Comparison of ENCODE assay signal across 28 mouse cellular contexts in the genomic region with DNA sequence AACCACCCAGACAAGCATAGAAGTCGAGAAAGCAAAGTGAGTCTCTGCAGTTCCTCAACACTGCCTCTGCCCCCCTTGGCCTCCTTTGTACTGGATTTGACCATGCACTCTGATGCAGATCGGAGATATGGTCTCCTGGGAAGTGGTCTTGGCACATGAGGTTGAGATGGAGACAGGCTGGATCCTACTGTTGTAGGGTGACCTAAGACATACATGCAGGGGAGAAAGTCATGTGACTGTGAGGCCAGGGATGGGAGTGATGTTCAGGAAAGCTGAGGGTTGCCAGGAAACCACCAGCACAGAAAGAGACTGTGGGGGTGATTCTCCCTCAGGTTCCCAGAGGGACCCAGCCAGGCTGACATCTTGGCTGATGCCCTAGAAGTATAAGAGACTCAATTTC.
DNase-seq lines count a peak whose midpoint lies in the region; ATAC-seq and TF ChIP-seq lines count a peak whose summit lies in the region.
"Had no signal": no experiment of that assay in that cellular context is flagged by ENCODE, and none has a peak within 500 bp of the region (broad histone marks: within the 10 kb centered on the region; RNA-seq: fewer than 3 reads in every experiment).

No protein-coding gene starts in this region.

- no peak for TF ChIP-seq CTCF in hindbrain, postnatal 0 days (IDR thresholded peaks at IDR 0.05; ENCODE audit: low read depth)
- TF ChIP-seq CTCF in thymus, adult 2 months (IDR thresholded peaks at IDR 0.05; ENCODE audit: borderline replicate concordance, control insufficient read depth, extremely low read depth, insufficient read depth, low read length, poor library complexity): no peak

- no peak overlapping the region for H3K9ac ChIP-seq in heart, embryonic 13.5 days
- no peak overlapping the region for H3K9ac ChIP-seq in hindbrain, postnatal 0 days (replicated peaks; ENCODE audit: low read length)
- H3K9ac ChIP-seq: embryonic facial prominence, embryonic 13.5 days; forebrain, embryonic 12.5 days; forebrain, postnatal 0 days; hindbrain, embryonic 12.5 days; limb, embryonic 12.5 days; liver, embryonic 15.5 days; lung, embryonic 14.5 days; neural tube, embryonic 12.5 days had no signal

- no peaks in the 10 kb centered on the region for H3K27me3 ChIP-seq in heart, embryonic 13.5 days (replicated peaks)
- H3K27me3 ChIP-seq in hindbrain, embryonic 10.5 days (ENCODE audit: insufficient read depth, poor library complexity, severe bottlenecking): no peaks in the 10 kb centered on the region
- no peaks in the 10 kb centered on the region for H3K27me3 ChIP-seq in hindbrain, postnatal 0 days (ENCODE audit: insufficient read depth, low read length)
- no peaks in the 10 kb centered on the region for H3K27me3 ChIP-seq in thymus, adult 2 months (ENCODE audit: control insufficient read depth, insufficient read depth, low read length)
- H3K27me3 ChIP-seq: embryonic facial prominence, embryonic 13.5 days; forebrain, embryonic 12.5 days; hindbrain, embryonic 12.5 days; limb, embryonic 12.5 days; liver, embryonic 15.5 days; neural tube, embryonic 12.5 days had no signal

- TF ChIP-seq POLR2A in thymus, adult 2 months (IDR thresholded peaks at IDR 0.05; ENCODE audit: control insufficient read depth, extremely low read depth, insufficient read depth, low read length, poor library complexity): no peak

- no peak for DNase-seq in heart, postnatal 4 days
- DNase-seq in hindbrain, embryonic 10.5 days (ENCODE audit: low spot score): no peak
- DNase-seq in hindbrain, postnatal 0 days (ENCODE audit: low spot score): no peak
- DNase-seq in 3T3-L1 (ENCODE audit: low read depth, low spot score) (peak; percentile 59), MN1 (ENCODE audit: low spot score) (peak; percentile 74)
- no peak for DNase-seq in cerebellum, postnatal 36 days
- no peak for DNase-seq in thymus, adult 2 months
- DNase-seq: adrenal gland, postnatal 25 days; cerebellum, adult 11-12 months; cerebellum, adult 9-11 months; forebrain, postnatal 0 days; kidney, postnatal 14 days; lung, embryonic 14.5 days; lung, postnatal 14 days; midbrain, embryonic 14.5 days; right cerebral cortex, postnatal 4 days; thymus, adult 18-20 months; thymus, postnatal 36 days had no signal

- no peaks in the 10 kb centered on the region for H3K36me3 ChIP-seq in heart, embryonic 13.5 days
- no peaks in the 10 kb centered on the region for H3K36me3 ChIP-seq in hindbrain, embryonic 10.5 days
- no peaks in the 10 kb centered on the region for H3K36me3 ChIP-seq in hindbrain, postnatal 0 days (ENCODE audit: insufficient read depth, low read length)
- no peaks in the 10 kb centered on the region for H3K36me3 ChIP-seq in thymus, adult 2 months (ENCODE audit: control insufficient read depth, insufficient read depth, low read length)
- H3K36me3 ChIP-seq: embryonic facial prominence, embryonic 13.5 days; forebrain, embryonic 12.5 days; hindbrain, embryonic 12.5 days; limb, embryonic 12.5 days; liver, embryonic 15.5 days; neural tube, embryonic 12.5 days had no signal

- ATAC-seq in heart, embryonic 13.5 days (ENCODE audit: extremely low read depth, insufficient number of reproducible peaks, low FRiP score, low TSS enrichment): no peak
- no peak for ATAC-seq in hindbrain, postnatal 0 days
- ATAC-seq: forebrain, postnatal 0 days; intestine, embryonic 16.5 days had no signal

- no peak overlapping the region for H3K4me3 ChIP-seq in heart, embryonic 13.5 days
- H3K4me3 ChIP-seq in hindbrain, embryonic 10.5 days: no peak overlapping the region
- H3K4me3 ChIP-seq in hindbrain, postnatal 0 days (ENCODE audit: low read length): no peak overlapping the region
- no peak overlapping the region for H3K4me3 ChIP-seq in thymus, adult 2 months (ENCODE audit: control insufficient read depth, insufficient read depth, low read length)
- H3K4me3 ChIP-seq: embryonic facial prominence, embryonic 13.5 days; erythroblast, embryonic 14.5 days; forebrain, embryonic 12.5 days; hindbrain, embryonic 12.5 days; limb, embryonic 12.5 days; liver, embryonic 15.5 days; neural tube, embryonic 12.5 days had no signal

- H3K4me2 ChIP-seq in heart, embryonic 13.5 days: peak overlapping the region; percentile 22; the same call in 1 of the 2 replicates
- no peak overlapping the region for H3K4me2 ChIP-seq in hindbrain, postnatal 0 days (ENCODE audit: low read depth, low read length)
- H3K4me2 ChIP-seq: embryonic facial prominence, embryonic 13.5 days; forebrain, embryonic 12.5 days; hindbrain, embryonic 12.5 days; limb, embryonic 12.5 days; liver, embryonic 15.5 days; lung, embryonic 14.5 days; neural tube, embryonic 12.5 days had no signal

- no peaks in the 10 kb centered on the region for H3K9me3 ChIP-seq in heart, embryonic 13.5 days
- H3K9me3 ChIP-seq in hindbrain, embryonic 10.5 days: no peaks in the 10 kb centered on the region
- H3K9me3 ChIP-seq in hindbrain, postnatal 0 days (ENCODE audit: low read length): no peaks in the 10 kb centered on the region
- H3K9me3 ChIP-seq: embryonic facial prominence, embryonic 13.5 days; forebrain, embryonic 12.5 days; hindbrain, embryonic 12.5 days; limb, embryonic 12.5 days; liver, embryonic 15.5 days; neural tube, embryonic 12.5 days had no signal

- H3K4me1 ChIP-seq in heart, embryonic 13.5 days: peaks cover 41% of the 10 kb centered on the region
- H3K4me1 ChIP-seq in hindbrain, embryonic 10.5 days (replicated peaks): 0 out of 2 replicates have a peak, but pooled peaks cover 5% of the 10 kb centered on the region
- H3K4me1 ChIP-seq in hindbrain, postnatal 0 days (ENCODE audit: insufficient read depth, low read length): no peaks in the 10 kb centered on the region
- no peaks in the 10 kb centered on the region for H3K4me1 ChIP-seq in thymus, adult 2 months (replicated peaks; ENCODE audit: control insufficient read depth, insufficient read depth, low read length)
- H3K4me1 ChIP-seq: forebrain, embryonic 12.5 days; hindbrain, embryonic 12.5 days; liver, embryonic 15.5 days had no signal

- 47% methylated on average over 2 of the region's 2 CpGs for WGBS in heart, embryonic 13.5 days
- WGBS in hindbrain, embryonic 10.5 days: 77% methylated on average over 2 of the region's 2 CpGs
- 74% methylated on average over 2 of the region's 2 CpGs for WGBS in hindbrain, postnatal 0 days
- WGBS in thymus, adult 2 months: 80% methylated on average over 2 of the region's 2 CpGs

- H3K27ac ChIP-seq in heart, embryonic 13.5 days (replicated peaks): peak overlapping the region; percentile 71
- 0 out of 2 replicates have a peak overlapping the region, but pooled peaks have one; percentile 35 for H3K27ac ChIP-seq in hindbrain, embryonic 10.5 days
- H3K27ac ChIP-seq in hindbrain, postnatal 0 days: no peak overlapping the region
- H3K27ac ChIP-seq in thymus, adult 2 months (ENCODE audit: control insufficient read depth, insufficient read depth, low read length): no peak overlapping the region
- H3K27ac ChIP-seq: embryonic facial prominence, embryonic 13.5 days; forebrain, embryonic 12.5 days; hindbrain, embryonic 12.5 days; limb, embryonic 12.5 days; liver, embryonic 15.5 days; neural tube, embryonic 12.5 days; stomach, postnatal 0 days had no signal

Comparison
In these comparisons a context has a peak if more than half of its experiments do, and no peak if none do; other contexts are left out.
1. H3K27ac ChIP-seq: peak in heart, embryonic 13.5 days (single experiment) and hindbrain, embryonic 10.5 days (single experiment); none in hindbrain, postnatal 0 days (single experiment) and thymus, adult 2 months (single experiment).
2. DNase-seq: peak in 3T3-L1 (single experiment) and MN1 (single experiment); none in heart, postnatal 4 days (single experiment), hindbrain, embryonic 10.5 days (single experiment), hindbrain, postnatal 0 days (single experiment), cerebellum, postnatal 36 days (0 of 2) and thymus, adult 2 months (single experiment).